Mouse (Mus musculus) hindbrain, embryonic 16.5 days (tissue): ENCODE results near the gene Ankrd22. TPM values are rescaled to one million over a fixed set of nuclear protein-coding genes. Genes with fewer than 3 reads are reported as not detected.
A peak's percentile ranks its signal among the peaks of the same experiment; 100 is the strongest.

ENCODE experiments used
- ATAC-seq: fragments of 200-750 bp; cut with Nextera tagmentation; 2 replicates; pipeline ENCODE4 v1.8.0; 2017; ENCODE audit warnings: moderate TSS enrichment, moderate library complexity
- H3K27ac ChIP-seq: fragments of 300-500 bp; sonication (generic); 2 replicates; pipeline ENCODE4 v1.5.1; 2014; ENCODE audit warnings: low read depth, mild to moderate bottlenecking, control low read depth, low read length, moderate library complexity
- H3K27me3 ChIP-seq: fragments of 300-500 bp; sonication (generic); replicated peaks from 2 replicates; pipeline ENCODE4 v1.6.1; 2014; ENCODE audit warnings: low read length; ENCODE audit not compliant: control insufficient read depth, insufficient read depth
- H3K36me3 ChIP-seq: fragments of 300-500 bp; sonication (generic); 2 replicates; pipeline ENCODE4 v1.6.1; 2014; ENCODE audit warnings: mild to moderate bottlenecking, low read length, moderate library complexity, mixed read lengths; ENCODE audit not compliant: control insufficient read depth, insufficient read depth
- H3K4me1 ChIP-seq: fragments of 300-500 bp; sonication (generic); 2 replicates; pipeline ENCODE4 v1.6.1; 2014; ENCODE audit warnings: low read depth, low read length; ENCODE audit not compliant: control insufficient read depth, insufficient read depth
- H3K4me2 ChIP-seq: fragments of 300-500 bp; sonication (generic); 2 replicates; pipeline ENCODE4 v1.6.1; 2014; ENCODE audit warnings: mild to moderate bottlenecking, low read length, control low read depth, moderate library complexity
- H3K4me3 ChIP-seq: fragments of 300-500 bp; sonication (generic); 2 replicates; pipeline ENCODE4 v1.5.1; 2014; ENCODE audit warnings: mild to moderate bottlenecking, low read length, control low read depth, moderate library complexity
- H3K9ac ChIP-seq: fragments of 300-500 bp; sonication (generic); 2 replicates; pipeline ENCODE4 v1.6.1; 2014; ENCODE audit warnings: low read depth, mild to moderate bottlenecking, control low read depth, low read length, moderate library complexity
- H3K9me3 ChIP-seq: fragments of 300-500 bp; sonication (generic); 2 replicates; pipeline ENCODE4 v1.6.1; 2014; ENCODE audit warnings: mild to moderate bottlenecking, low read length, moderate library complexity; ENCODE audit not compliant: control insufficient read depth
- WGBS: fragments of 180-500 bp; shearing (Covaris S2); extraction: QIAGEN DNeasy Blood & Tissue Kit; methylation state at CpG from one replicate; pipeline ENCODE4 v1.1.7; 2014; 5-methylcytosine and 5-hydroxymethylcytosine counted together
- polyA plus RNA-seq: library from polyadenylated mRNA; unstranded; fragments of >200 nt; fragmentation: Nextera tagmentation; extraction: Ambion mirVana; gene quantifications from 2 replicates; pipeline ENCODE4 v1.2.1, GENCODE M21; 2015

Ankrd22 gene
- polyA plus RNA-seq, 1 experiment from 2014 or later, result not detected

GRCm38 (mm10) chr19:34202668-34203067 lies 36.8 kb upstream of the Ankrd22 start:
- H3K4me3 ChIP-seq, result no peak overlapping the region
- no peaks in the 10 kb centered on the region for H3K36me3 ChIP-seq
- no peaks in the 10 kb centered on the region for H3K4me1 ChIP-seq
- no peak overlapping the region for H3K9ac ChIP-seq
- no peak overlapping the region for H3K27ac ChIP-seq
- no peaks in the 10 kb centered on the region for H3K9me3 ChIP-seq
- no peak for ATAC-seq
- 80% methylated on average over 2 of the region's 2 CpGs for WGBS
- no peaks in the 10 kb centered on the region for H3K27me3 ChIP-seq
- H3K4me2 ChIP-seq, result no peak overlapping the region

- Histone ChIP-seq H3K27ac (no peak overlapping the region), H3K36me3 (no peaks in the 10 kb centered on the region), H3K9ac (no peak overlapping the region), H3K4me2 (no peak overlapping the region), H3K9me3 (no peaks in the 10 kb centered on the region), H3K27me3 (no peaks in the 10 kb centered on the region), H3K4me1 (no peaks in the 10 kb centered on the region), H3K4me3 (no peak overlapping the region)
- ATAC-seq, result no peak
- 73% methylated on average over 2 of the region's 2 CpGs for WGBS
These were observed 33.6 kb upstream of the Ankrd22 start for GRCm38 (mm10) chr19:34199488-34199887.

DNA sequence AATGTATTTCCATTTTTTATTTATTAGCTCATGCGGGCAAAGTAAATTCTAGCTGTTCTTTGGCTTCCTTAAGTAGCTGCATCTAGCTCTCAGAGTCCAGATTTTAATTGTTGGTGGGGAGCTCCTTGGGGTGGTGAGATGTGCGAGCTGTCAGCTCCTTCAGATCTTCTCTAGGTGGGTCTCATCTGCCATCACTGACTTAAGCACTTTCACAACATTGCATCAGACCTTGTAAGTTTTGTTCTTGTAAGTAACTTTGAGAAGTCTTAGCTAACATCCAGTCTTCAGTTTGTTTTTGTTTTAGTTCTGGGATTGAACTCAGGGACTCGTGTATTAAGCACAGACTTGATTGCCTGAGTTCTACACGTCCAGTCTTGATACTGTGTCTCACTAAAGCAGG lies 33.0 kb upstream of the Ankrd22 start:
- 88% methylated on average over 4 of the region's 4 CpGs for WGBS
- ATAC-seq, result no peak
- no peaks in the 10 kb centered on the region for H3K9me3 ChIP-seq
- H3K4me3 ChIP-seq, result no peak overlapping the region
- H3K27ac ChIP-seq, result no peak overlapping the region
- H3K4me1 ChIP-seq, result peaks cover 2% of the 10 kb centered on the region
- no peaks in the 10 kb centered on the region for H3K36me3 ChIP-seq
- no peaks in the 10 kb centered on the region for H3K27me3 ChIP-seq
- H3K4me2 ChIP-seq, result no peak overlapping the region
- no peak overlapping the region for H3K9ac ChIP-seq

- H3K4me2 ChIP-seq, result no peak overlapping the region
- no peak overlapping the region for H3K4me3 ChIP-seq
- H3K9ac ChIP-seq, result no peak overlapping the region
- no peaks in the 10 kb centered on the region for H3K9me3 ChIP-seq
- peaks cover 6% of the 10 kb centered on the region for H3K4me1 ChIP-seq
- no peak overlapping the region for H3K27ac ChIP-seq
- no peaks in the 10 kb centered on the region for H3K27me3 ChIP-seq
- no peaks in the 10 kb centered on the region for H3K36me3 ChIP-seq
- no peak for ATAC-seq
- WGBS, result 92% methylated on average over 1 of the region's 1 CpGs
These were observed 32.2 kb upstream of the Ankrd22 start for GRCm38 (mm10) chr19:34198066-34198465.

GRCm38 (mm10) chr19:34195031-34195430 lies 29.2 kb upstream of the Ankrd22 start:
- Histone ChIP-seq H3K9me3 (no peaks in the 10 kb centered on the region), H3K4me2 (no peak overlapping the region), H3K27me3 (no peaks in the 10 kb centered on the region), H3K4me1 (peaks cover 10% of the 10 kb centered on the region), H3K9ac (no peak overlapping the region), H3K4me3 (no peak overlapping the region), H3K36me3 (no peaks in the 10 kb centered on the region), H3K27ac (no peak overlapping the region)
- ATAC-seq, result no peak
- WGBS, result 80% methylated on average over 2 of the region's 2 CpGs

GRCm38 (mm10) chr19:34194132-34194745 lies 28.4 kb upstream of the Ankrd22 start:
- H3K9me3 ChIP-seq, result no peaks in the 10 kb centered on the region
- H3K4me2 ChIP-seq, result peak overlapping the region; percentile 64
- ATAC-seq, result no peak
- peak overlapping the region; percentile 84 for H3K4me3 ChIP-seq
- H3K27ac ChIP-seq, result no peak overlapping the region
- H3K4me1 ChIP-seq, result peaks cover 10% of the 10 kb centered on the region
- H3K36me3 ChIP-seq, result no peaks in the 10 kb centered on the region
- no peak overlapping the region for H3K9ac ChIP-seq
- WGBS, result 90% methylated on average over 6 of the region's 6 CpGs
- no peaks in the 10 kb centered on the region for H3K27me3 ChIP-seq

GRCm38 (mm10) chr19:34193683-34194082 lies 27.8 kb upstream of the Ankrd22 start:
- ATAC-seq, result no peak
- 66% methylated on average over 9 of the region's 9 CpGs for WGBS
- H3K27me3 ChIP-seq, result no peaks in the 10 kb centered on the region
- H3K27ac ChIP-seq, result no peak overlapping the region
- H3K4me1 ChIP-seq, result peaks cover 10% of the 10 kb centered on the region
- no peak overlapping the region for H3K9ac ChIP-seq
- H3K9me3 ChIP-seq, result no peaks in the 10 kb centered on the region
- no peaks in the 10 kb centered on the region for H3K36me3 ChIP-seq
- peak overlapping the region; percentile 64 for H3K4me2 ChIP-seq
- peak overlapping the region; percentile 84 for H3K4me3 ChIP-seq

DNA sequence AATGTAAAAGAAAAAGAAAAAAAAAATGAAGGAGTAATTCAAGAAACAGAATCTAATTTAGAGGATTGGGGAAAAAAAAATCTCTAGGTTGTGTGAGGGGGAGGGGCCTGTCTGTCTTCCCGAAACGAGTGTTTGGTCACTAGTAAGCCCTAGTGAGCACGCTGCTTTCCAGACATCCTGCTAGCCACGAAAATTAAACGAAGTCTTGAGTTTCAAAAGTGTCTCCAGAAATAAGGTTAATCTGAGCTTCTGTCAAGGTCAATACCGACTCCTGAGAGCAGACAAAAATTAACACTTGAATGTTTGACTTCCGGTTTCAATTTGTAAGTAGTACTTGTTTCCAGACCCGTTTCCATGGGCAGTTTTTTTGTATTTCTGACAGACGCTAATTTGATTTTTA lies 27.3 kb upstream of the Ankrd22 start:
- H3K4me3 ChIP-seq, result peak overlapping the region; percentile 84
- no peaks in the 10 kb centered on the region for H3K9me3 ChIP-seq
- peak overlapping the region; percentile 92 for H3K9ac ChIP-seq
- WGBS, result 7% methylated on average over 9 of the region's 9 CpGs
- H3K4me2 ChIP-seq, result peak overlapping the region; percentile 64
- no peak overlapping the region for H3K27ac ChIP-seq
- peaks cover 10% of the 10 kb centered on the region for H3K4me1 ChIP-seq
- no peaks in the 10 kb centered on the region for H3K27me3 ChIP-seq
- H3K36me3 ChIP-seq, result no peaks in the 10 kb centered on the region
- ATAC-seq, result no peak

DNA sequence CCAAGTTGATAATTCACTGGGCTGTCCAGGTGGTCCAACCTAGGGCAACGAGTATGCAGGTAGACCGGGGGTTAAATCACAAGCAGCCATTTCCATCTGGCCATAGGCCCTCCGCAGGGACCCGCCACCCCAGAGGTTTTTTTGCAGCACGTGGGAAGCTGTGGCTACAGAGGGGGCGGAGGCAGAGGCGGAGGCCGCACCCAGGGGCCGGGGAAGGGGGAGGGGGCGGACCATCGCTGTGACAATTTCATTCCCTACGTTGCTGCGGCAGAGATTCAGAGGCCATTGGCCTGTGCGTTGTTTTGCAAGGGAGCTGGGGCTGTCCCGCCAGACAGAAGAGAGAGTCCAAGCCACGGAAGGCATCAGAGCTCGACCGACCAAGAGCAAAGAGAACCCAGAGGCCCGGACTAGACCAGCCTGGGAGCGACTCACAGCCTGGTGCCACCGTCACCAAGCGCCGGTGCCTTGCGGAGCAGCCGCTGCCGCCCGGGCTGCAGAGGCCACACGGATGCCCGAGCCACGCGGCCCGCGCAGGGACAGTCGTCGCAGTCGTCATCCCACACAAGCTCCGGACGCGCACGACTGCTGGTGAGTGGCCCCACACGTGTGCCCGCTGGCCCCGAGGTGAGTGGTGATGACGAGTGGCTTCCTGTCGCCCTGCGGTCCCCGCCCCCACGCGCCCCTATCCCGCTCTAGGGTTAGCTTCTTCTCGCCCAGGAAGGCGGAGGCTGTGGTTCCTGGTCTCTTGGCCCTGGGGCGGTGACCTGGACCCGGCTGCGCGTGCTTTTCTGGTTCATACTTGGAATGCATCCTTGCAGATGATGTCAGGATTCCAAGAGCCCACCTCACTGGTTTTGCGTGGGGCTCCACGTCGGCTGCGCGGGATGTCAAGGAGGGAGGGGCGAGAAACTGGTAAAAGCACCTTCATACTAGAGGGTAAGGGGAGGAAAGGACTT lies 26.4 kb upstream of the Ankrd22 start, which contains the start of gene Stambpl1:
TSS of gene Stambpl1 (plus strand) at position 222 of the 956 bp plus-strand sequence.
- Histone ChIP-seq H3K4me1 (peaks cover 10% of the 10 kb centered on the region), H3K27me3 (no peaks in the 10 kb centered on the region), H3K9ac (peak within 1 kb of the TSS; percentile 92), H3K27ac (peak within 1 kb of the TSS; percentile 91), H3K4me3 (peak within 1 kb of the TSS; percentile 84), H3K36me3 (no peaks in the 10 kb centered on the region), H3K4me2 (peak within 1 kb of the TSS; percentile 64), H3K9me3 (no peaks in the 10 kb centered on the region)
- peak; percentile 88 for ATAC-seq
- under 1% methylated on average over 62 of the region's 62 CpGs for WGBS
